Comparison of ENCODE assay signal across 13 mouse cellular contexts in genomic region chr17:74922591-74922990, GRCm38 (mm10).
A peak's percentile ranks its signal among the peaks of the same experiment; 100 is the strongest.
DNase-seq lines count a peak whose midpoint lies in the region; ATAC-seq lines count a peak whose summit lies in the region.
"Had no signal": no experiment of that assay in that cellular context is flagged by ENCODE, and none has a peak within 500 bp of the region (broad histone marks: within the 10 kb centered on the region; RNA-seq: fewer than 3 reads in every experiment).

No protein-coding gene starts in this region.

- H3K9me3 ChIP-seq in limb, embryonic 12.5 days, result 0 out of 2 replicates have a peak, but pooled peaks cover 3% of the 10 kb centered on the region

- no peaks in the 10 kb centered on the region for H3K27me3 ChIP-seq in limb, embryonic 12.5 days
- H3K27me3 ChIP-seq: CH12.LX had no signal

- no peak overlapping the region for H3K4me3 ChIP-seq in limb, embryonic 12.5 days (replicated peaks)

- H3K4me1 ChIP-seq in limb, embryonic 12.5 days (replicated peaks), result peaks cover 15% of the 10 kb centered on the region

- peak overlapping the region; percentile 11 for H3K4me2 ChIP-seq in limb, embryonic 12.5 days

- no peaks in the 10 kb centered on the region for H3K36me3 ChIP-seq in limb, embryonic 12.5 days

- no peak overlapping the region for H3K9ac ChIP-seq in limb, embryonic 12.5 days (replicated peaks)
- H3K9ac ChIP-seq: liver, embryonic 14.5 days had no signal

- intact Hi-C loops in heart, postnatal 10 days (cut with DNase I), result no loop called here
- intact Hi-C loops in heart, postnatal 25 days (cut with DNase I), result no loop called here
- intact Hi-C loops in left cerebral cortex, postnatal 4 days (cut with DNase I), result no loop called here

- 0 out of 2 replicates have a peak overlapping the region, but pooled peaks have one; percentile 1 for H3K27ac ChIP-seq in limb, embryonic 12.5 days
- H3K27ac ChIP-seq: liver, embryonic 14.5 days had no signal

- WGBS in limb, embryonic 12.5 days, result 22% methylated on average over 3 of the region's 3 CpGs

- ATAC-seq in limb, embryonic 12.5 days (ENCODE audit: insufficient number of reproducible peaks, insufficient read depth, low FRiP score, low TSS enrichment, low read depth), result peak; percentile 70; the same call in 1 of the 2 replicates

- peak; percentile 35 to 40 for DNase-seq in heart, postnatal 10 days
- DNase-seq in heart, postnatal 25 days (ENCODE audit: low spot score), result no peak
- peak; percentile 57 for DNase-seq in left cerebral cortex, postnatal 4 days
- DNase-seq in left cerebral cortex, adult 9 months (ENCODE audit: low spot score in 2 of 2), result no peak
- DNase-seq in mesoderm, embryonic 11.5 days (ENCODE audit: low read depth, low spot score), result peak; percentile 22
- DNase-seq in spleen, postnatal 10 days (ENCODE audit: low spot score in 2 of 2), result no peak
- no peak for DNase-seq in thymus, postnatal 14 days
- DNase-seq: cerebellum, postnatal 36 days; right cerebral cortex, adult 18-20 months; thymus, adult 2 months had no signal

Comparison
In these comparisons a context has a peak if more than half of its experiments do, and no peak if none do; other contexts are left out.
1. DNase-seq: peak in heart, postnatal 10 days (2 of 2), left cerebral cortex, postnatal 4 days (single experiment) and mesoderm, embryonic 11.5 days (single experiment); none in heart, postnatal 25 days (single experiment), left cerebral cortex, adult 9 months (0 of 2), spleen, postnatal 10 days (0 of 2) and thymus, postnatal 14 days (single experiment).